Mouse (Mus musculus) liver, embryonic 14.5 days (tissue): ENCODE results near the gene Smtn. TPM values are rescaled to one million over a fixed set of nuclear protein-coding genes. Genes with fewer than 3 reads are reported as not detected.
A peak's percentile ranks its signal among the peaks of the same experiment; 100 is the strongest.

ENCODE experiments used
- ATAC-seq: fragments of 200-750 bp; cut with Nextera tagmentation; 2 replicates; pipeline ENCODE4 v1.8.0; 2017; ENCODE audit warnings: moderate number of reproducible peaks, mild to moderate bottlenecking, moderate library complexity; ENCODE audit not compliant: insufficient read depth
- DNase-seq, 3 experiments: peaks; one replicate each; pipeline ENCODE4 v3.0.0-alpha.2; 2012 to 2013; ENCODE audit warnings: low read depth in 3 of 3, low spot score in 3 of 3
- H3K27ac ChIP-seq: fragments of 300-500 bp; sonication (generic); 2 replicates; pipeline ENCODE4 v1.5.1; 2014; ENCODE audit warnings: moderate library complexity, mild to moderate bottlenecking, control low read depth, inconsistent platforms
- H3K27me3 ChIP-seq: fragments of 300-500 bp; sonication (generic); 2 replicates; pipeline ENCODE4 v1.6.1; 2014; ENCODE audit warnings: mild to moderate bottlenecking, low read length, moderate library complexity; ENCODE audit not compliant: control insufficient read depth, insufficient read depth
- H3K36me3 ChIP-seq: fragments of 300-500 bp; sonication (generic); replicated peaks from 2 replicates; pipeline ENCODE4 v1.6.1; 2014; ENCODE audit warnings: low read depth; ENCODE audit not compliant: control insufficient read depth, insufficient read depth
- H3K4me1 ChIP-seq, 2 experiments: fragments of 200-500 bp in 1 of 2; fragments of 300-500 bp in 1 of 2; sonication (generic) in 1 of 2; replicated peaks; 2 replicates each; pipeline ENCODE4 v1.6.1; 2012 to 2014; ENCODE audit warnings: antibody characterized with exemption in 1 of 2, inconsistent platforms in 1 of 2, low read length in 1 of 2; ENCODE audit not compliant: control insufficient read depth in 2 of 2, insufficient read depth in 2 of 2
- H3K4me2 ChIP-seq: fragments of 300-500 bp; sonication (generic); 2 replicates; pipeline ENCODE4 v1.6.1; 2014; ENCODE audit warnings: low read depth, mild to moderate bottlenecking, control low read depth, moderate library complexity
- H3K4me3 ChIP-seq, 2 experiments: fragments of 200-500 bp in 1 of 2; fragments of 300-500 bp in 1 of 2; sonication (generic) in 1 of 2; 2 replicates each; pipeline ENCODE4 v1.5.1; 2012 to 2014; ENCODE audit warnings: low read depth in 2 of 2, low read length in 2 of 2, mild to moderate bottlenecking in 2 of 2, control low read depth in 1 of 2, inconsistent platforms in 1 of 2, moderate library complexity in 1 of 2; ENCODE audit not compliant: insufficient read depth in 1 of 2
- H3K9ac ChIP-seq: fragments of 300-500 bp; sonication (generic); replicated peaks from 2 replicates; pipeline ENCODE4 v1.6.1; 2014; ENCODE audit warnings: mild to moderate bottlenecking, control low read depth, moderate library complexity
- H3K9me3 ChIP-seq: fragments of 300-500 bp; sonication (generic); 2 replicates; pipeline ENCODE4 v1.6.1; 2016; ENCODE audit warnings: low read length, mixed read lengths; ENCODE audit not compliant: control insufficient read depth
- CTCF ChIP-seq: IDR thresholded peaks from 2 replicates; pipeline ENCODE4 v1.5.1; 2016; ENCODE audit warnings: antibody characterized with exemption, low read depth, control low read depth
- EP300 ChIP-seq: IDR thresholded peaks from 2 replicates; pipeline ENCODE4 v1.6.1; 2016; ENCODE audit warnings: antibody characterized with exemption, low read depth
- WGBS: fragments of 180-500 bp; shearing (Covaris S2); extraction: QIAGEN DNeasy Blood & Tissue Kit; methylation state at CpG from one replicate; pipeline ENCODE4 v1.1.7; 2014; ENCODE audit not compliant: insufficient replicate concordance; 5-methylcytosine and 5-hydroxymethylcytosine counted together
- polyA plus RNA-seq, 2 experiments: library from polyadenylated mRNA; depleted of rRNA in 1 of 2; stranded (reverse) in 1 of 2; unstranded in 1 of 2; fragments of >200 nt; fragmentation: Nextera tagmentation in 1 of 2; extraction: Ambion mirVana in 1 of 2; gene quantifications; 2 replicates each; pipeline versions ENCODE4 v1.2.1 to v1.2.3; 2012 to 2014

Smtn gene
- polyA plus RNA-seq, 2 experiments = 4.5 to 7.4 TPM

DNA sequence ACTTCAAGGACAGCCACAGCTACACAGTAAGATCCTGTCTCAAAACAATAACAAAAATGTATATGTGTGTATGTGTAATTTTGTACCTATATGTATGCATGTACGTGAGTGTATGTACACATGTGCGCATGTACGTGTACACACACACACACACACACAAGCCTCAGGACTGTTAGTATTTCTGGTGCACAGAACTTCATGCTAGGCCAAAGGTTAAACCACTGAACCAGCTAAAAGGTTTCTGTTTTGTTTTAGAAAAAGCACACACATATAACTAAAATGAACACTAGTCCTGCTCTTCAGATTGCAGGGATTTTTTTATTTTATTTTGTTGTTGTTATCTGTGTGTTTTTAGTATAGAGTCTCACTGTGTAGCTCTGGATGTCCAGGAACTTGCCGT, 41.5 kb upstream of the Smtn start:
- Histone ChIP-seq H3K4me2 (no peak overlapping the region), H3K27ac (no peak overlapping the region), H3K9ac (no peak overlapping the region), H3K4me1 (no peaks in the 10 kb centered on the region), H3K4me3 (no peak overlapping the region), H3K27me3 (no peaks in the 10 kb centered on the region), H3K9me3 (no peaks in the 10 kb centered on the region), H3K36me3 (no peaks in the 10 kb centered on the region)
- no peak for TF ChIP-seq CTCF
- no peak for TF ChIP-seq EP300
- DNase-seq = no peak
- no peak for ATAC-seq
- 77% methylated on average over 4 of the region's 4 CpGs for WGBS

DNA sequence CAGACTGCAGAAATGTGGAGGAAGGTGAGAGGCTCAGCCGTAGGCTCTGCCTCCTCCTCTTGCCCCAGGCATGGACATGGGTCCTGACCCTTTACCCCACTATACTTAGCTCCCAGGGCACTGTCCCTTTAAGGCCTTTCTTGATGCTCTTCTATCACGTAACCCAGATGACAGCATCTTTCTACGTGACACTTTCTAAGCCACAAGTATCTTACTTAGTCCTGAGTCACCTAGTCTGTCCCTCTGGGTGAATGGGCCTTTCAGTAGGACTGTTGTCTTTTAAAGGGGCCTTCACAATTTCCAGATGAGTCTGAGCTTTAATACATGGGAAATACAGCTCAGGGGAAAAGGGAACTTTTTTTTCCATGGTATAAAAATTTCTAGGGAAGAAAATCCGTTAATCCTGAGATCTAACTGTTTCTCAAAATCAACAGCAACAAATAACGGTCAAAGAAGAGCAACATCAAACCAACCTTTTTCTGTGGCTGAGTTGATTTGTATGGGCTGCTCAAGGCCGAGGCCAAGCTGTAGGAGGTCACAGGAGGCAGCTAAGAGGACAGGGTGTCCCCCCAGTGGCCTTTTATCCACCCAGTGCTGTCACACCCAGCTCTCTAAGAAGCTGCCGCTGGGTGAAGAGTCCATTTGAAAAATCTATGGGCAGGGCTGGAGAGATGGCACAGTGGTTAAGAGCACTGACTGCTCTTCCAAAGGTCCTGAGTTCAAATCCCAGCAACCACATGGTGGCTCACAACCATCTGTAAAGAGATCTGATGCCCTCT, 40.1 kb upstream of the Smtn start:
- TF ChIP-seq EP300 (no peak), CTCF (no peak)
- ATAC-seq (no peak), DNase-seq (no peak)
- H3K27ac ChIP-seq = no peak overlapping the region
- H3K4me1 ChIP-seq = no peaks in the 10 kb centered on the region
- no peak overlapping the region for H3K4me2 ChIP-seq
- 53% methylated on average over 7 of the region's 7 CpGs for WGBS
- H3K4me3 ChIP-seq = no peak overlapping the region
- H3K9ac ChIP-seq = no peak overlapping the region
- no peaks in the 10 kb centered on the region for H3K27me3 ChIP-seq
- H3K9me3 ChIP-seq = no peaks in the 10 kb centered on the region
- no peaks in the 10 kb centered on the region for H3K36me3 ChIP-seq

DNA sequence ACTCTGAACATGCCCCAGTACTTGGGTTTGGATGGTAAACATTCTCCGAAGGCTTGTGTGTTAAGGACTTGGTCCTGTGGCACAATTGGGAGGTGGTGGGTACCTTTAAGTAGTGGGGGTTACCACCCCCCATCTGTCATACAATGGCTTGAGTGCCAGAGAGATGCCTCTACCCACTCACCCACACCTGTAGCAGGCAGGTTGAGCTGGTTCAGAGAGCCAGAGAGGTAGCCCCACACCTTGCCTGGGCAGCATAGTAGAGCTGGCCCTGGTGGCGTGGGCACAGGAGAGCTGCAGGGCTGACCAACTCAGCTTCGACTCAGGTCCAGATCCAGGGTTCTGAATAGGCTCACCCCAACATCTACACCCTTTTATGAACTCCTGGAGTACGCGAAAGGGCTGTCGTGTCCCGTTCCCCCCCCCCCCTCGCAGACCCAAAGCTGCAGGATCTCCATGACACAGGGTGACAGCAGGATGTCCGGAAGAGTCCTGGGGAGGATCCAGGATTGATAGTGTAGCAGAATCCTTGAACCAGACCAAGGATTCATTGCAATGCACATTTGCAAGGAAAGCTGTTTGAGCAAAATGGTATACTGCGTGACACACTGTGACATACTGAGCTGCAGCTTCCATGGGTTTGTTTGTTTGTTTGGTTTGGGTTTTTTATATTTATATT, 37.8 kb upstream of the Smtn start:
- Histone ChIP-seq H3K9ac (no peak overlapping the region), H3K9me3 (no peaks in the 10 kb centered on the region), H3K4me1 (peaks cover 4 to 16% of the 10 kb centered on the region in 2 experiments; a peak in 3 of 4 replicates), H3K27me3 (no peaks in the 10 kb centered on the region), H3K4me2 (no peak overlapping the region), H3K4me3 (no peak overlapping the region), H3K27ac (no peak overlapping the region), H3K36me3 (no peaks in the 10 kb centered on the region)
- TF ChIP-seq CTCF (no peak), EP300 (no peak)
- no peak for ATAC-seq
- WGBS = 70% methylated on average over 10 of the region's 10 CpGs
- no peak for DNase-seq

DNA sequence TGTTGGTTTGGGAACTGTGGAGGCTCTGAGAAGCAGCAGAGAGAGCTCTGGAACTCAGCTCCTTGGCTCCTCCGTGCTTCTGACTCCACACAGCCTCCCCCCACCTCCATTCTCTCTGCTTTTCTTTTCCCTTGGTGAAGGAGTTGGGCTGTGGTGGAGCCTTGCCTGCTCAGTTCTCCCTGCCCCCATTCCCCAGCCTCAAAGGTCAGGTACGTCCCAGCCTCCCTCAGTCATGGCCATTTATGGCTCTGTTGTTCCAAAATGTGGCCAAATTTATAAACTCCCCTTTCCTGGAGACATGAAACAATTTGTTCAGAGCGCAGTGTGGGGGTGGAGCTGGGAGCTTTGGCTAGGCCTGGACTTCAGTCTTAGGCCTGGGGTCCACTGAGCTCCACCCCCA, 34.8 kb upstream of the Smtn start:
- no peak for DNase-seq
- no peak for TF ChIP-seq CTCF
- no peak for TF ChIP-seq EP300
- Histone ChIP-seq H3K27me3 (no peaks in the 10 kb centered on the region), H3K9me3 (no peaks in the 10 kb centered on the region), H3K4me3 (no peak overlapping the region), H3K4me2 (no peak overlapping the region), H3K27ac (no peak overlapping the region), H3K36me3 (no peaks in the 10 kb centered on the region), H3K9ac (no peak overlapping the region), H3K4me1 (peaks cover 4 to 23% of the 10 kb centered on the region in 2 experiments; a peak in 3 of 4 replicates)
- ATAC-seq = no peak
- 49% methylated on average over 3 of the region's 3 CpGs for WGBS

DNA sequence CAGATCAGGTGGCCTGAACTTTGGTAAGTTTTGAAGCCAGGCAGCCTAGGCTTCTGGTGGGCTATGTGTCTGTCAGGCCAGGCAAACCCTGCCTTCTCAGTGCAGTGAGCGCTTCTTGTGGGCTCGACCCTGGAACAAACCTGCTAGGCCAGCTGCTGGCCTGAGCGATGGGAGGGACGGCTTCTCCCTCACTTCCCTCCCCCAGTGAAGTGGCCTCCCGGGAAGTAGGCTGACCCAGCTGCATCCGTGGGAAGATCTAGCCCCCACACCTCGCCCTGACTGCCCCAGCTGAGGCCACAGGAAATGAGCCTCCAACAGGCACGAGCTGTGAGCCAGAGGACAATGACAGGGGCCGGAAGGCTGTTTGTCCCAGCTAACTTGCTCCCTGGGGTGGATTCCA, 32.7 kb upstream of the Smtn start:
- H3K27me3 ChIP-seq = no peaks in the 10 kb centered on the region
- ATAC-seq (peak; percentile 57; the same call in 1 of the 2 replicates), DNase-seq (peak in 2 of 3 experiments; percentile 19 to 22)
- no peaks in the 10 kb centered on the region for H3K36me3 ChIP-seq
- H3K4me1 ChIP-seq = peaks cover 4 to 23% of the 10 kb centered on the region in 2 experiments; a peak in 3 of 4 replicates
- no peak overlapping the region for H3K4me3 ChIP-seq
- no peak for TF ChIP-seq EP300
- TF ChIP-seq CTCF = no peak
- 4% methylated on average over 9 of the region's 9 CpGs for WGBS
- no peak overlapping the region for H3K9ac ChIP-seq
- no peak overlapping the region for H3K4me2 ChIP-seq
- no peaks in the 10 kb centered on the region for H3K9me3 ChIP-seq
- H3K27ac ChIP-seq = no peak overlapping the region
